Mouse (Mus musculus): Measurements from ENCODE around the gene Apod. TPM values are rescaled to one million over a fixed set of nuclear protein-coding genes. Genes with fewer than 3 reads are reported as not detected.
A peak's percentile ranks its signal among the peaks of the same experiment; 100 is the strongest.
"Not testable (repeated sequence)": the region's sequence is repeated elsewhere in the genome, so short reads cannot be mapped to it uniquely, and the experiment has no call there.

Gene Apod
- polyA plus RNA-seq, 1 experiment from 2014 or later, result 1.0 TPM

GRCm38 (mm10) chr16:31320954-31321353 is 6.3 kb upstream of the Apod start:
- no peak overlapping the region for H3K27ac ChIP-seq (replicated peaks)
- H3K4me2 ChIP-seq (replicated peaks; ENCODE audit: low read depth), result no peak overlapping the region
- DNase-seq (ENCODE audit: low spot score), result no peak
- TF ChIP-seq CTCF (IDR thresholded peaks at IDR 0.05; ENCODE audit: low read depth) (no peak), EP300 (optimal IDR thresholded peaks at IDR 0.05) (no peak)
- H3K9me3 ChIP-seq (ENCODE audit: control insufficient read depth, low read length), result no peaks in the 10 kb centered on the region
- ATAC-seq (ENCODE audit: low FRiP score, low TSS enrichment), result no peak
- no peaks in the 10 kb centered on the region for H3K27me3 ChIP-seq (ENCODE audit: control insufficient read depth, insufficient read depth, low read length)
- no peaks in the 10 kb centered on the region; the same call in 1 of the 2 replicates for H3K4me1 ChIP-seq (replicated peaks; ENCODE audit: control insufficient read depth, insufficient read depth)
- H3K36me3 ChIP-seq (ENCODE audit: control insufficient read depth, insufficient read depth, low read length), result no peaks in the 10 kb centered on the region
- no peak overlapping the region for H3K9ac ChIP-seq (ENCODE audit: low read length)
- 73% methylated on average over 7 of the region's 7 CpGs for WGBS
- H3K4me3 ChIP-seq (ENCODE audit: low read depth, low read length), result no peak overlapping the region

- not testable (repeated sequence) for H3K9me3 ChIP-seq (ENCODE audit: control insufficient read depth, low read length); H3K9ac ChIP-seq (ENCODE audit: low read length); DNase-seq (ENCODE audit: low spot score); H3K36me3 ChIP-seq (ENCODE audit: control insufficient read depth, insufficient read depth, low read length); H3K4me2 ChIP-seq (replicated peaks; ENCODE audit: low read depth); H3K4me3 ChIP-seq (ENCODE audit: low read depth, low read length); H3K4me1 ChIP-seq (replicated peaks; ENCODE audit: control insufficient read depth, insufficient read depth); H3K27me3 ChIP-seq (ENCODE audit: control insufficient read depth, insufficient read depth, low read length); ATAC-seq (ENCODE audit: low FRiP score, low TSS enrichment)
- peak overlapping the region; percentile 63; the same call in 1 of the 2 replicates for H3K27ac ChIP-seq (replicated peaks)
- TF ChIP-seq CTCF (IDR thresholded peaks at IDR 0.05; ENCODE audit: low read depth), result peak; percentile 32
- WGBS, result 74% methylated on average over 3 of the region's 3 CpGs
Observed at GRCm38 (mm10) chr16:31319723-31320122, 5.1 kb upstream of the Apod start.

- ATAC-seq (ENCODE audit: low FRiP score, low TSS enrichment) (no peak), DNase-seq (ENCODE audit: low spot score) (no peak)
- no peak overlapping the region for H3K9ac ChIP-seq (ENCODE audit: low read length)
- no peak overlapping the region for H3K4me3 ChIP-seq (ENCODE audit: low read depth, low read length)
- no peaks in the 10 kb centered on the region for H3K27me3 ChIP-seq (ENCODE audit: control insufficient read depth, insufficient read depth, low read length)
- H3K9me3 ChIP-seq (ENCODE audit: control insufficient read depth, low read length), result no peaks in the 10 kb centered on the region
- TF ChIP-seq EP300 (optimal IDR thresholded peaks at IDR 0.05) (no peak), CTCF (IDR thresholded peaks at IDR 0.05; ENCODE audit: low read depth) (no peak)
- peak overlapping the region; percentile 63; the same call in 1 of the 2 replicates for H3K27ac ChIP-seq (replicated peaks)
- 34% methylated on average over 4 of the region's 4 CpGs for WGBS
- H3K4me1 ChIP-seq (replicated peaks; ENCODE audit: control insufficient read depth, insufficient read depth), result no peaks in the 10 kb centered on the region; the same call in none of the 2 replicates
- H3K4me2 ChIP-seq (replicated peaks; ENCODE audit: low read depth), result no peak overlapping the region
- H3K36me3 ChIP-seq (ENCODE audit: control insufficient read depth, insufficient read depth, low read length), result no peaks in the 10 kb centered on the region
Observed at GRCm38 (mm10) chr16:31319316-31319715, 4.7 kb upstream of the Apod start.

GRCm38 (mm10) chr16:31318418-31318817 is 3.8 kb upstream of the Apod start:
- no peaks in the 10 kb centered on the region for H3K27me3 ChIP-seq (ENCODE audit: control insufficient read depth, insufficient read depth, low read length)
- no peak for DNase-seq (ENCODE audit: low spot score)
- ATAC-seq (ENCODE audit: low FRiP score, low TSS enrichment), result no peak
- WGBS, result 45% methylated on average over 2 of the region's 2 CpGs
- TF ChIP-seq CTCF (IDR thresholded peaks at IDR 0.05; ENCODE audit: low read depth) (no peak), EP300 (optimal IDR thresholded peaks at IDR 0.05) (no peak)
- no peaks in the 10 kb centered on the region; the same call in none of the 2 replicates for H3K4me1 ChIP-seq (replicated peaks; ENCODE audit: control insufficient read depth, insufficient read depth)
- H3K9ac ChIP-seq (ENCODE audit: low read length), result no peak overlapping the region
- H3K36me3 ChIP-seq (ENCODE audit: control insufficient read depth, insufficient read depth, low read length), result no peaks in the 10 kb centered on the region
- H3K27ac ChIP-seq (replicated peaks), result 0 out of 2 replicates have a peak overlapping the region, but pooled peaks have one; percentile 18
- H3K4me3 ChIP-seq (ENCODE audit: low read depth, low read length), result no peak overlapping the region
- no peak overlapping the region for H3K4me2 ChIP-seq (replicated peaks; ENCODE audit: low read depth)
- no peaks in the 10 kb centered on the region for H3K9me3 ChIP-seq (ENCODE audit: control insufficient read depth, low read length)

- not testable (repeated sequence) for DNase-seq (ENCODE audit: low spot score); H3K4me2 ChIP-seq (replicated peaks; ENCODE audit: low read depth); H3K4me3 ChIP-seq (ENCODE audit: low read depth, low read length); H3K4me1 ChIP-seq (replicated peaks; ENCODE audit: control insufficient read depth, insufficient read depth); H3K9me3 ChIP-seq (ENCODE audit: control insufficient read depth, low read length); H3K9ac ChIP-seq (ENCODE audit: low read length); H3K36me3 ChIP-seq (ENCODE audit: control insufficient read depth, insufficient read depth, low read length); H3K27me3 ChIP-seq (ENCODE audit: control insufficient read depth, insufficient read depth, low read length)
- peak overlapping the region; percentile 69; the same call in 1 of the 2 replicates for H3K27ac ChIP-seq (replicated peaks)
- 46% methylated on average over 12 of the region's 12 CpGs for WGBS
- ATAC-seq (ENCODE audit: low FRiP score, low TSS enrichment), result peak; percentile 42; the same call in 1 of the 2 replicates
Observed at GRCm38 (mm10) chr16:31316246-31317143, 1.9 kb upstream of the Apod start.

- Histone ChIP-seq H3K4me1 (replicated peaks; ENCODE audit: control insufficient read depth, insufficient read depth) (no peaks in the 10 kb centered on the region; the same call in none of the 2 replicates), H3K4me2 (replicated peaks; ENCODE audit: low read depth) (no peak overlapping the region), H3K9ac (ENCODE audit: low read length) (no peak overlapping the region), H3K27me3 (ENCODE audit: control insufficient read depth, insufficient read depth, low read length) (no peaks in the 10 kb centered on the region), H3K4me3 (ENCODE audit: low read depth, low read length) (no peak overlapping the region), H3K36me3 (ENCODE audit: control insufficient read depth, insufficient read depth, low read length) (no peaks in the 10 kb centered on the region), H3K9me3 (ENCODE audit: control insufficient read depth, low read length) (no peaks in the 10 kb centered on the region), H3K27ac (replicated peaks) (peak overlapping the region; percentile 35; the same call in 1 of the 2 replicates)
- ATAC-seq (ENCODE audit: low FRiP score, low TSS enrichment) (no peak), DNase-seq (ENCODE audit: low spot score) (no peak)
- TF ChIP-seq EP300 (optimal IDR thresholded peaks at IDR 0.05) (no peak), CTCF (IDR thresholded peaks at IDR 0.05; ENCODE audit: low read depth) (no peak)
- WGBS, result 79% methylated on average over 4 of the region's 4 CpGs
Observed at GRCm38 (mm10) chr16:31315294-31315693, 686 bp upstream of the Apod start.

All from stomach, postnatal 0 days (tissue).